Mouse (Mus musculus) regulatory T cell (primary cell): Measurements from ENCODE around the gene Dlg2.
"Not testable (repeated sequence)": the region's sequence is repeated elsewhere in the genome, so short reads cannot be mapped to it uniquely, and the experiment has no call there.

Source experiments
- in situ Hi-C: fragments of 300-600 bp; cut with MboI, MseI; formaldehyde crosslinking; loops from one replicate; pipeline ENCODE4 v1.15.1; 2025; ENCODE audit warnings: high pct_unique_total_duplicates

Gene Dlg2

DNA sequence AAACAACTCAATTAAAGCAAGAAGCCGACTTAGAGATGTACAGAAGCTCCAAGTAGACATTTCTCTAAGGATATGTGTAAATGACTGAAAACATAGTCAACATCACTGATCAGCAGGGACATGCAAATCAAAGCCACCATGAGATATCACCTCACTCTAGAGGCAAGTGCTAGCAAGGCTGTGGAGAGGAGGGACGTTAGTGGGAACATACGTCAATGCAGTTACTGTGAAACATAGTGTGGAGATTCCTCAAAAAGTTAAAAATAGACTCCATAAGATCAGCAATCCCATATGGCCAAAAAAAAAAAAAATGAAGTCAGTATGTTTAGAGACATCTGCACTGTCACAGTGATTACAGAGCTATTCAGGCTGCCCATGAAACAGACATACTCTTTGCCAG is 349.2 kb downstream of the Dlg2 start:
- in situ Hi-C loops = no loop called here

DNA sequence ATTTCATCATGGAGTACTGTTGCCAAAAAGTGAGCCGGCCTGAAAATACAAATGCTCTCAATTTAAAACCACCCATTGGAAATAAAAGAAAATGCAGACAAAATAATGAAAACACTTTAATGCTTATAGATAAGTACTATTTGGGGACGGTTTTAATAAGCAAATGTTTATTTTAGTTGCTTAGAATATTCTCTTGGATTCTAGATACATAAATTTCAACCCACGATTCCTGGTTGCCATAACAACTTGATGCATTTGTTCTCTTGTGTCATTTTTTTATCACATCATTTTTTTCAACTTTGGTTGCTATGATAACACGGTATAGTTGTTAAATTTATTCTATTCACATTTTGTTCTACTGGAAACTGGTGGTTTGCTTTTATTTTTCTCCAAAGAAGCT is 364.8 kb downstream of the Dlg2 start:
- in situ Hi-C loops = no loop called here

DNA sequence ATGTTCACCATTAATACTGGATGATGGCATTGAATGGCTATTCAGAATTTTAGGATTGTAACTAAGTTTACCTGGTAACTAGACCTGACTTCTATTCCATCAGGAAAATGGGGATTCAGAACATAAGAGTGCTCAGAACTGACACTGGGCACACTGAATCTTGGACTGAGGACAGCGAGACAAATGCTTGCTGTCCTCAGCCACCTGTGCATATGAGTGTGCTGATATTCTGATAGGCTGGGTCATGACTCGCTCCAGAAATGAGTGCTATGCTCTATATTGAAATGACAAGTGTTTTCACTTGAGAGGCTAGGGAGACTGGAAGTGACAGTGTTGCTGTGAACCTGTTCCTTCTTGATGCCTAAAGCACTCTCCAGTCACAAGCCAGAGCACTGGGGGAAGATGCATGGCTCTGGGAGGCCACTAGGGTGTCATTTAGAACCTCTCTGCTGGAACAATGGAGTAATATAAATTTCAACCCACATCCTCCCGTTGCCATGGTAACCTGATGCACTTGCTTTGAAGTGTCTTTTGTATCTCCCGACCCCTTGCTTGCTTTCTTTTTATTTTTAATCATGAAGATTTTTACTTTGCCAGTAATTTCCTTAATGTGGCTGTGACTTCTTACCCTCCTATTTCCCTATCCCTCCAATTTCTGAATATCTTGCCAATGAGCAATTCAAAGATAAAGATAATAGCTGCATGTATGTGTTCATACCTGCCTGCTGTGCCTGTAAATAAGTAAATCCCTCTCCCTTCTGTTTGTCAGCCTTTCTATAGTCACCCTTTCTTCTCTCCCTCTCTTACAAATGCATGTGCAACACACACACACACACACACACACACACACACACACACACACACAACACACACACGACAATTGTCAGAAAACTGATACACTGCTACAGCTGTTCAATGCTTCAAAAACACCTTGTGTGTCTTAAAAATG is 367.1 kb downstream of the Dlg2 start:
- in situ Hi-C loops = no loop called here

DNA sequence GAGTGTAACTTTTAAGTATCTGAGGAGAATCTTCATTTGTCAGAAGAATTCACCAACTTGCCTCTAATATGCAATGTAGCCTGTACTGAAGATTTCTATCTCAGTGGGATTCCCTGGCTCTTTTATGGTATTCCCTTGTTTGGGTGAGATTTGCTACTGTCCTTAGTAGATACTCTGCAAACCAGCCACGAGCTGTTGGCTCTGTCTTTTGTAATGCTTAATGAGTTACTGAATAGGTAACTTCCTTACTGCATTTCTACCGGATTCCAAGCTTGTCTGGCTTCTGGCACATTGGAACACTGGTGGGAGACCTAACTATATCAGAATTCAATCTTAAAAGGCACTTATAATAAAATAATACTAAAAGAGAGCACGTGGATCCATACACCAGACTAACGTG is 400.3 kb downstream of the Dlg2 start:
- in situ Hi-C loops = not testable (repeated sequence)

DNA sequence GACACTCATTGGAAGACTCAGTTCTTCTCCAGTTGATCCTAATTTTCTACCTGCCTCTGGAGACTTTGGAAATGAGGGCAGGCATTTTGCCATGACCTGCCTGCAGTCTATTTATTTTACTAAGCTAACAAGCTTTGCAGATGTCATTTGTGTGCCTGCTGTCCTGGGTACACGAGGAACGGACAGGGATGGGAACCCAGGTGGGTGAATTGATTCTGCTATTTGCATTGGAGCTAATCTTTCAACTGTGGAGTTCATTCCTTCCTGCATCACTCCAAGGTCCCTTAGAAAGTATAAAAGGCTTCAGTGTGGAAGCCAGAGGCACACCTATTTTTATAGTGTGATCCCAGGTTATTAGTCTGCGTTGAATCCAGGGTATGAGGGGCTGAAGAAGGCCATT is 406.3 kb downstream of the Dlg2 start:
- in situ Hi-C loops = no loop called here

DNA sequence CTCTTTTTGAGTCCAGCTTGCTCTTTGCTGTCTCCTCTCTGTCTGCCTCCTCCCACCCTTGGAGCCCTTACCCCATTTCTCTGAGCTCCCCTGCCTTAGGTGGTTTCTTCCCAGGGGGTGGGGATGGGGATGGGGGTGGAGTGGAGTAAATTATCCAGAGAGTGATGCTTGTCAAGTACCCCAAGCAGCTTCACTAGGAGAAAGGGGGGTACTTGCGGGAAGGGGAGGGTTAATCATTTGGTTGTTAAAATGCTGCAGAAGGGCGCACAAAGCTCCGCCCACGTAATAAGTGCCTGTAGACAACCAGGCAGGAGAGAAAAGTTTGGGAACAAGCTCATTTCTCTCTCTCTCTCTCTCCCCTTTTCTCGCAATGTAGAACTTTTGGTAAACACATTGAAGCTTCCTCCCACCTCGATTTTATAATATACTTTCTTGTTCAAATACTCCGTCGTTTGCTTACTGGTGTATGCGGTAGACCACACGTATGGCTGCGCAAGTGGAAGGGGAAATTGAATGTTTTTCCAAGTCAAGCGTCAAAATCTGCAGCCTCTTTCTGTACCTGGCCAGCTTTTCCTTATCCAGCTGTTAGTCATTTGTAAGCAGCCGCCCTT is 410.0 kb downstream of the Dlg2 start:
- in situ Hi-C loops = no loop called here

DNA sequence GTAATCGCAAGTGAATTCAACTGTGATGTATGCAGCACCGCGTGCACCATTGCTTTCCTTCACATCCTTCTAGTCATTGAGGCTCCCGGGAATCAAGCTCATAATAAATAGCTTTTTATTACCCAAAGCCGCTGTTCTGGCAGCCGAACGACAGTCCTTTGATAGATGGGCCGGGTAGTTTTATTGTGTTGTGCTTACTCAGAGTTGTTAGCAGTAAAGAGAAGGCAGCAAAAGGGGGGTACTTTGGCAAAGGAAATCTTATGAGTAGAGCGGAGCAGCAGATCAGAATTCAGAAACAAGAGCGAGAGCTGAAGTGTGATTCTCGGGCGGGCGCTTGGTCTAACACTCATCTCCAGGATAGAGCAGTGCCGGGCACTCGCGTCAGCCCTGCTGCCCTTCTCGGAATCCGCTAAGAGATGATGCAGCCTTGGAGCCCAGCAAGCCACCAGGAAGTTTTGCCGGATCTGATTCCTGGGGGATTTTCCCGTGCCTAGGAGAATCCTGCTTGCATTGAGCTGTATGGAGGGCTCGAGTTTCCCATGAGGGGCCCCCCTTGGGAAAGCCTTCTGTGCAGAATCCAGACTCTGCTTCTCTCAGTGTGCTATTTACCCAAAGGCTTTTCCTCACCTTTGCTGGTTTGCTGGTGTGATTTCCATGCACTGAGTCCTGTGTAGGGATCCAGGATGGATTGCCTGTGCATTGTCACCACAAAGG is 410.7 kb downstream of the Dlg2 start:
- in situ Hi-C loops = no loop called here

DNA sequence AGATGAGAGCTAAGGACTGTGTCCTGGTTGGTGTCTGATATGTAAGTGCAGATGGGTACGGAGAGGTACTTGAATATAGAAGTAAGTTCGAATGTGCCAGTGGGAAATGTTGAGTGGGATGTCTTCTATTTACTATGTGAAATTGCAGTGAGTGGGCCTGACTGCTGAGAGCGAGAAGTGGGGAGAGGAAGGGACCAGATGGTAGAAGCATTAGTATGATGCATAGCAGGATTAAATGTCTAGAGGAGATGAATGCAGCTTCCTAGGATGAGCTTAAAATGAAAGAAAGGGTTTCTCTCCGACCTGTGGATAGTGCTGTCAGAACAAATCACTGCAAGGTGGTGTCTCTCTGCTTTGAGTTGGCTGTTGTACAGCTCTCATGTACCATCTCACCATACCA is 451.0 kb downstream of the Dlg2 start:
- in situ Hi-C loops = no loop called here

DNA sequence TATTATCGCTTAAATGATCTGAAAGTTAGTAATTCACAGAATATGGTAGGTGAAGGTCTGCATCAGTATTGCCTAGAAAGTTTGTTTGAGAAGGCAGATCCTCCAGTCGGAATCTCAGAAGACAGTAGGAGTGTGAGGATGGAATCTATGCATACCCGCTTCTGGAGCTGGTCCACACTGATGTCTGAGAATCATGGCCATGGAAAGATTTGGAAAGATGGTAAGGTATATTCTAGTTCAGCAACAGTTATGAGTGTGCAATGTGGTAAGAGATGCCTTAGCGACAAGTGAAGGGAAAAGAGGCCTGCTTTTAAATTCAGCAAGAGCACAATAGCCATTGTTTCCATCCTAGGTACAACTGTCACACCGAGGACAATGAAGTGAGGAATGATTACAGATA is 464.3 kb downstream of the Dlg2 start:
- in situ Hi-C loops = no loop called here

DNA sequence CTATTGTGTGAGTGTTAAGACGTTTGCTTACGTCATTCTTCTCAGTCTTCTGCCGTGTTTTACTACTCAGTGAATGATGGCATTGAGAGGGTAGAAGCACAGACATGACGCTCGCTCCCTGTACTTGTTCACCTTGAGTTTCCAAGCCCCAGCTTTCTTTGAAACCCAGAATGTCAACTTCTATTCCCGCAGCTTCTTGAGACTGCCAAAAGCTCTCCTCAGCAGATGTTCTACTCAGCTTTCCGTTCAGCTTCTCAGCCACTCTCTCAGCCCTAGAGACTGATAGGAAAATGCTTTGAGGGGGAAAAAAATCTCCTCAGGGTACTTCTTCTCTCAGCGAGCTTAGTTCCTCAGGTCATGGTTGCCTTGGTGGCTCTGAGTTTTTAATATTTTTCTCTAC is 470.6 kb downstream of the Dlg2 start:
- in situ Hi-C loops = no loop called here

DNA sequence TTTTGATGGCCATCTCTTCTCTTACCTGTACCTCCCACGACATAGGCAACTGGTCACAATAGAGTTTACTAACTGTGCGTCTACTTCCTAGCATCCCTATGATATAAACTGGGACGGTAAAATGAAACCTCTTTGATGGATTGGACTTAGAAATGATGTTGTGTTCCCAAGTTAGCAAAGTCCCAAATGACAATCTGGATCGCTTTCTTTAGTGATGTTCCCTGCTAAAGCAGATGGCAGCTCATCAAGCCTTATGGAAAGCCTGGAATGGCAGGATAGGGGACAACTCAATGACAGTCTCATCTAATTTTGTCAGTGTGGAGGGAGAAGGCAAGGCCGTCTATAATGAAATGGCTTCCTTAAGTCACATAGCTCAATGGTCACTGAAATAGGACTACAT is 472.7 kb downstream of the Dlg2 start:
- in situ Hi-C loops = no loop called here

DNA sequence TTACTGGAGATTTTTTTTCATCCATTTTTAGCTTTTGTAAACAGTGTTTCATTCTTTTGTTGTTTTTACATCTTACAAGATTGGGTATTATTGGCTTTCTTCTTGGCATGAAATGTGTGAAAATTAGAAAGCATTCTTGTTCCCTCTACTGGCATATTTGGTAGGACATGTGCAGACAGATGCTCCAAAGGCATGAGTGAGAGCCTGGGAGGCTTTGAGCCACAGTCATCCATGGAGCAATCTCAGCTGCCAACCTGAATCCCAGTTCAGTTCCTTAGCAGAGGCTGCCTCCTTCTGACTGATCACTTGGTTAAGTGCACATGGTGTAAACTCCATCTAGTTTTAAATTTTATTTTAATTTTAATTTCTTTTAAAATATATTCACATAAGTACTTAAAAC is 500.8 kb downstream of the Dlg2 start:
- in situ Hi-C loops = no loop called here

DNA sequence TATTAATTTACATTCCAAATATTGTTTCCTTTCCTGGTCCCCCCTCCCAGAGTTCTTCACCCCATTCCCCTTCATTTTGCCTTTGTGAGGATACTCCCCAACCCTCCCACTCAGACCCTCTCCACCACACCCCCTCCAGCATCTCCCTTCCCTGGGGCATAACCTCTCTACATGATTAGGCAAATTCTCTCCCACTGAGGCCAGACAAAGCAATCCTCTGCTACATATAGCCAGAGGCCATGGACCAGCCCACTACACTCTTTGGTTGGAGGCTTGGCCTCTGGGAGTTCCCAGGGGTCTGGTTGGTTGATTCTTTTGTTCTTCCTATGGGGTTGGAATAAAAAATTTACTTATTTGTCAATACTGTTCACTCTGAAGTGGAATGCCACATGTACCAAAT is 505.6 kb downstream of the Dlg2 start:
- in situ Hi-C loops = no loop called here

DNA sequence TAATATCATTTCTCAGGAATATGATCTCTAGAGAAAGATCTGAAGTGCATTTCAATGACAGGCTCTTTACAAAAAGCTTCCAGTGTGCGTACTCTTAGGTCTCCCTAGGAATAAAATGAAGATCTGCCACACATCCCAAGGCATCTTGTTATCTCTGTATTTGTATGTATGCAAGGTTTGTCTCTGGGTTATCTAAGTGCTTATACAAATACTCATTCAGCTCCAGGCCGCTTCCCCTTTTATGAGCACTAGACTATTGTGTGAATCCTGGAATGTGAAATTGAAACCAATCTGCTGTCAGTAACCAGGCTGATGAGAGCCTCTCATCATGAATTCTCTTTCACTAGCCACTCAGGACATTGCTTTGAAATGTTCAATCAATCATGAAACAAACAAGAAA is 534.2 kb downstream of the Dlg2 start:
- in situ Hi-C loops = no loop called here

DNA sequence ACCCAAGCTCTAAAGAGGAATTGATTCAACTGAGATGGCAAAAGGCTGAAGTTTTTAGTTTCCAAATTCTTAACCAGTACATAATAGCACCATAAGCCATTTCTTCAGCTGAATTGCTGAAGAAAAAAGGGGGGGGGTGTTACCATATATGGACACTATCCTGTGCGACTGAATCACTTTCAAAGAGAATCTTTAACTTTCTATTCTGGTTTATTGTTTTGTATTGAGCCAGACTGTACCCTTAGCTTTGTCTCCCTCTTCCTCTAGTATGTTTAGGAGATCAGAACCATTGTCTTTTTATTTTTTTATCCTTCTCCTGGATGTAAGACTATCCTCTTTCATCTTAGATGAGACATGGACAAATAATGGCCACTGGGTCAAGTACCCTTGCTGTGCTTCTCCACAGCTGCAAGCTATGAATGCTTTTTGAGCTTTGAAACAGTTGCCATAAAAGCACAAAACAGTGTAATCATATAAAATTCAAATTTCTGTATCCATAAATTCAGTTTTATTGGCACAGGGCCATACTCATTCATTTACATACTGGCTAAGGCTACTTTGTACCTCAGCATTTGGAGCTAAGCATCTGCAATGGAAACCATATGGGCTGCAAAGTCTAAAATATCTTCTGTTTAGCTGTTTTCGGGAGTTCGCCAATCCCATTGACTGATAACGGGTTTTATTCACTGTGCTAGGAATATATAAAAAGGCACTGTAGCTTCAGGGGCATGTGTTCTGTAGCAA is 568.7 kb downstream of the Dlg2 start:
- in situ Hi-C loops = no loop called here

DNA sequence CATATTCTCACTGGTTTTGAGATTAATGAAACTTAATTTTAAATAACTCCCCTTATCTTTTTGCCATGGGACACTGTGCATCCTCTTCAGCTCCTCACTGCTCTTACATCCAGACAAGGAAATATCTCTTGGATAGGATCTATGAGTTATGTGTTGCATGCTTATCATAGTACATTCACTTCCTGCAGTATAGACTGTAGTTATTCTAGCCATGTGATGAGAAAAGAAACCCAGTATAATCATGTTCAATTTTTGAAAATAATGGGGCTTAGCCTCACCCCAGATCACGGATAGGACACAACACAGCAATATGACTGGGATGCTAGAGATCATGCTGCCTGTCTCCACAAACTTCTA is 569.2 kb downstream of the Dlg2 start:
- in situ Hi-C loops = no loop called here

DNA sequence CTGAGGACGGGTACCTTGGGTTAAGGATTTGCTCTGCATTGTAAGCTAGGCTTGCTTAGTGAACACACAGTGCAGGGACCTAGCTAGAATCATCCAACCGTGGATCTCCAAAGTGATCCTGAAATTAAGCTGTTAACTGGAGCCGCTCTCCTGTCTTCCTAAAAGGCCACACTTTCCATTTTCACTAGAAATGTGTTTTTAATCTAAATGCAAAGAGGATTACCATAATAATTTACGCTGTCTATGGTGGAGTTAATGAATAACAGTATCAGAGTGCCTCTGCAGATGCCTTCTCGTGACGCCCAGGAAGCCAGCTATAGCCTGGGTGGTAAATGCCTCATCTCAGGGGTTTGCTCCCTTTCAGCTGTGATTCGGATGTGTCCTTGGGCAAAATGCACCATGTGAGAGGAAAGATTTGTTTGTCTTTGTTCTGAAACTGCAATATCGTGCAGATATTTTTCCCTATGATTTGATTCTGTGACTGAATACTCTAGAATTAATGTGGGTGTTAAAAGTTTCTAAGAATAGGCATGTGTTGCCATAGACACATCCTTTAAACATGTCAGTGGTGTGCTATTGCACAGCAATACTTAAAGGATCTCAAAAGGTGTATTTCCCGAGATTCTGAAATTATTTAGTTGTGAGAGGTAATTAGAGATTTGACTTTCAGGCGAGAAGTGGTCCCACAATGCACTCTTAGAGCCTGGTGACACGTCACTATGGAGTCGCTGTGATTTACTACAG is 587.0 kb downstream of the Dlg2 start:
- in situ Hi-C loops = no loop called here

DNA sequence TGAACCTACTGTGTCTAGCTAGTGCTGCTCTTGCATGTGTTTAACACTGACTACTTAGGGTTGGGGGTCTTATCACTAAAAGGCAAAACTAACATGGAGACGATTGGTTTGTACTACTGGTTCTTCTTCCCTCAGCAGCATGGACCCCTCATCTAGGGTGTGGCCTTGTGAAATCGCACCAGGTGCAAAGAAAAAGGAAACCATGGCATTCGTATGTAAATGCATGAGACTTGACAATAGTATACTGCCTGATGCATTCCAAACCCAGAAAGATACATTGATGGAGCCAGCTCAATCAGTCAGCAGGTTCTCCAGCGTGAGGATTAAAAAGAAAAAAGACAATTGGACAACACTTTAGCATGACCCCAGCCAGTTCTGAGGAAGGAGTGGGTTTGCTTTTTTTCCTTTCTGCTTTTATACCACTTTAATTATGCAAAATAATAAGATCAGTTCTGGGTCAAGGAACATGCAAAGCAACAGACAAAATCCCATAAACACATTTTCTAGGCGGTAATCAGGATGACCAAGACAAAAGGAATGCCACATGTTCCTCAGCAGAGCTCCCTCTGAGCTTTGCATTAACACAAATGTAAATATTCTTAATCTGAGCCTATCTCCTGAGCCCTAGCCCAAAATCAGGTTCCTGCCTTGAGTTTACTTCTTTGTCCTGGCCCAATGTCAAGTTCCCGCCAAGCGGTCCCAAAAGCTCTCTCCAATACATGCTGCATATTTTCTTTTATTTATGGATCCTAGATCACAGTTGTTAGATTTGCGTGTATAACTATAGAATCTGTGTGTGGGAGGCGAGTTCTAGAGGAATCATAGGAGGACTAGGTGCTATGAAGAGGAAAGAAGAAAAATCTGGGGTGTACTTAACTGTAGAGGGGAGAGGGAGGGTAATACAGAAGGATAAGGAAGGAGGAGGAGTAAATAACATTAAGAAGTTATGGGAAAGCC is 595.6 kb downstream of the Dlg2 start:
- in situ Hi-C loops = no loop called here

DNA sequence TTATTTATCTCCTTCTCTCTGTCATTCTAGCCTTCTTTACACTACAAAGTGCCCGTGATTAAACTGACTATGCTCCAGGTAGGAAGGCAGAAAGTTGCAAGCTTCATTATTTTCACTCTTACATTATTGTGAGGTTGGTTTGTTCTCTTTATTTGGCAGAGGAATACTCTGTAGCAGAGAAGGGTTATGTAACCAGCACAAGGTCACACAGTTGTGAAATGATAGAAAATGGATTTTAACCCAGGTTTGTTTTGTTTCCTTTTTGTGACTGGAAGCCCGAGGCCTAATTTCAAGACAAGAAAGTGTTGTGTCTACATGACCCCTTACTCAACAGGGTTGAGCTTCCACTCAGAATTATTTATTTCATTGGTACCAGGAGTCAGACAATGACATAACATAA is 609.6 kb downstream of the Dlg2 start:
- in situ Hi-C loops = no loop called here
